Mouse (Mus musculus) liver, embryonic 14.5 days (tissue): ENCODE data around the gene Cpa5. TPM values are rescaled to one million over a fixed set of nuclear protein-coding genes. Genes with fewer than 3 reads are reported as not detected.

Experiments
- ATAC-seq: fragments of 200-750 bp; cut with Nextera tagmentation; 2 replicates; pipeline ENCODE4 v1.8.0; 2017; ENCODE audit warnings: moderate number of reproducible peaks, mild to moderate bottlenecking, moderate library complexity; ENCODE audit not compliant: insufficient read depth
- DNase-seq, 3 experiments: peaks; one replicate each; pipeline ENCODE4 v3.0.0-alpha.2; 2012 to 2013; ENCODE audit warnings: low read depth in 3 of 3, low spot score in 3 of 3
- H3K27ac ChIP-seq: fragments of 300-500 bp; sonication (generic); 2 replicates; pipeline ENCODE4 v1.5.1; 2014; ENCODE audit warnings: moderate library complexity, mild to moderate bottlenecking, control low read depth, inconsistent platforms
- H3K27me3 ChIP-seq: fragments of 300-500 bp; sonication (generic); 2 replicates; pipeline ENCODE4 v1.6.1; 2014; ENCODE audit warnings: mild to moderate bottlenecking, low read length, moderate library complexity; ENCODE audit not compliant: control insufficient read depth, insufficient read depth
- H3K36me3 ChIP-seq: fragments of 300-500 bp; sonication (generic); replicated peaks from 2 replicates; pipeline ENCODE4 v1.6.1; 2014; ENCODE audit warnings: low read depth; ENCODE audit not compliant: control insufficient read depth, insufficient read depth
- H3K4me1 ChIP-seq, 2 experiments: fragments of 200-500 bp in 1 of 2; fragments of 300-500 bp in 1 of 2; sonication (generic) in 1 of 2; replicated peaks; 2 replicates each; pipeline ENCODE4 v1.6.1; 2012 to 2014; ENCODE audit warnings: antibody characterized with exemption in 1 of 2, inconsistent platforms in 1 of 2, low read length in 1 of 2; ENCODE audit not compliant: control insufficient read depth in 2 of 2, insufficient read depth in 2 of 2
- H3K4me2 ChIP-seq: fragments of 300-500 bp; sonication (generic); 2 replicates; pipeline ENCODE4 v1.6.1; 2014; ENCODE audit warnings: low read depth, mild to moderate bottlenecking, control low read depth, moderate library complexity
- H3K4me3 ChIP-seq, 2 experiments: fragments of 200-500 bp in 1 of 2; fragments of 300-500 bp in 1 of 2; sonication (generic) in 1 of 2; 2 replicates each; pipeline ENCODE4 v1.5.1; 2012 to 2014; ENCODE audit warnings: low read depth in 2 of 2, low read length in 2 of 2, mild to moderate bottlenecking in 2 of 2, control low read depth in 1 of 2, inconsistent platforms in 1 of 2, moderate library complexity in 1 of 2; ENCODE audit not compliant: insufficient read depth in 1 of 2
- H3K9ac ChIP-seq: fragments of 300-500 bp; sonication (generic); replicated peaks from 2 replicates; pipeline ENCODE4 v1.6.1; 2014; ENCODE audit warnings: mild to moderate bottlenecking, control low read depth, moderate library complexity
- H3K9me3 ChIP-seq: fragments of 300-500 bp; sonication (generic); 2 replicates; pipeline ENCODE4 v1.6.1; 2016; ENCODE audit warnings: low read length, mixed read lengths; ENCODE audit not compliant: control insufficient read depth
- CTCF ChIP-seq: IDR thresholded peaks from 2 replicates; pipeline ENCODE4 v1.5.1; 2016; ENCODE audit warnings: antibody characterized with exemption, low read depth, control low read depth
- EP300 ChIP-seq: IDR thresholded peaks from 2 replicates; pipeline ENCODE4 v1.6.1; 2016; ENCODE audit warnings: antibody characterized with exemption, low read depth
- WGBS: fragments of 180-500 bp; shearing (Covaris S2); extraction: QIAGEN DNeasy Blood & Tissue Kit; methylation state at CpG from one replicate; pipeline ENCODE4 v1.1.7; 2014; ENCODE audit not compliant: insufficient replicate concordance; 5-methylcytosine and 5-hydroxymethylcytosine counted together
- polyA plus RNA-seq, 2 experiments: library from polyadenylated mRNA; depleted of rRNA in 1 of 2; stranded (reverse) in 1 of 2; unstranded in 1 of 2; fragments of >200 nt; fragmentation: Nextera tagmentation in 1 of 2; extraction: Ambion mirVana in 1 of 2; gene quantifications; 2 replicates each; pipeline versions ENCODE4 v1.2.1 to v1.2.3; 2012 to 2014

Cpa5 gene
- polyA plus RNA-seq, 2 experiments, result 0.02 TPM; not detected in 1

GRCm38 (mm10) chr6:30677591-30677990 lies 66.8 kb downstream of the Cpa5 start:
- Histone ChIP-seq H3K4me1 (peaks cover 9 to 30% of the 10 kb centered on the region in 2 experiments; a peak in 3 of 4 replicates), H3K9ac (no peak overlapping the region), H3K4me2 (no peak overlapping the region), H3K9me3 (no peaks in the 10 kb centered on the region), H3K27me3 (no peaks in the 10 kb centered on the region), H3K27ac (no peak overlapping the region), H3K36me3 (no peaks in the 10 kb centered on the region), H3K4me3 (no peak overlapping the region)
- DNase-seq (no peak), ATAC-seq (no peak)
- 80% methylated on average over 9 of the region's 9 CpGs for WGBS
- TF ChIP-seq EP300 (no peak), CTCF (no peak)

GRCm38 (mm10) chr6:30678482-30678881 lies 67.7 kb downstream of the Cpa5 start:
- Histone ChIP-seq H3K27me3 (no peaks in the 10 kb centered on the region), H3K4me2 (no peak overlapping the region), H3K4me3 (no peak overlapping the region), H3K9ac (no peak overlapping the region), H3K36me3 (no peaks in the 10 kb centered on the region), H3K27ac (no peak overlapping the region), H3K9me3 (no peaks in the 10 kb centered on the region), H3K4me1 (peaks cover 9 to 30% of the 10 kb centered on the region in 2 experiments; a peak in 3 of 4 replicates)
- WGBS, result 78% methylated on average over 6 of the region's 6 CpGs
- no peak for ATAC-seq
- DNase-seq, result no peak
- TF ChIP-seq EP300 (no peak), CTCF (no peak)

GRCm38 (mm10) chr6:30679567-30679966 lies 68.8 kb downstream of the Cpa5 start:
- Histone ChIP-seq H3K27ac (no peak overlapping the region), H3K27me3 (no peaks in the 10 kb centered on the region), H3K9me3 (no peaks in the 10 kb centered on the region), H3K4me1 (peaks cover 6 to 23% of the 10 kb centered on the region in 2 experiments; a peak in 3 of 4 replicates), H3K4me2 (no peak overlapping the region), H3K36me3 (no peaks in the 10 kb centered on the region), H3K9ac (no peak overlapping the region), H3K4me3 (no peak overlapping the region)
- WGBS, result 66% methylated on average over 5 of the region's 5 CpGs
- no peak for DNase-seq
- TF ChIP-seq EP300, result no peak
- no peak for TF ChIP-seq CTCF
- no peak for ATAC-seq

- H3K27me3 ChIP-seq, result no peaks in the 10 kb centered on the region
- no peak overlapping the region for H3K4me3 ChIP-seq
- H3K9ac ChIP-seq, result no peak overlapping the region
- H3K4me2 ChIP-seq, result no peak overlapping the region
- no peak for TF ChIP-seq EP300
- no peak for TF ChIP-seq CTCF
- no peaks in the 10 kb centered on the region for H3K36me3 ChIP-seq
- ATAC-seq (no peak), DNase-seq (no peak)
- 70% methylated on average over 7 of the region's 7 CpGs for WGBS
- H3K9me3 ChIP-seq, result no peaks in the 10 kb centered on the region
- no peak overlapping the region for H3K27ac ChIP-seq
- H3K4me1 ChIP-seq, result peaks cover 3 to 22% of the 10 kb centered on the region in 2 experiments; a peak in 3 of 4 replicates
Measured at GRCm38 (mm10) chr6:30680442-30680841, 69.6 kb downstream of the Cpa5 start.

Other genes with a start within 250 kb of the Cpa5 start
- gene Zc3hc1, start 220.0 kb upstream of the Cpa5 start, polyA plus RNA-seq (2012; rRNA removed), result 11.9 and 13.7 TPM in 2 replicates
- 23.4 and 24.1 TPM in 2 replicates for gene Zc3hc1, start 220.0 kb upstream of the Cpa5 start, polyA plus RNA-seq (2014; fragmentation: Nextera tagmentation; extraction: Ambion mirVana)
- gene Klhdc10, start 209.1 kb upstream of the Cpa5 start, polyA plus RNA-seq (2012; rRNA removed), result 8.0 and 12.8 TPM in 2 replicates
- 8.9 and 9.4 TPM in 2 replicates for gene Klhdc10, start 209.1 kb upstream of the Cpa5 start, polyA plus RNA-seq (2014; fragmentation: Nextera tagmentation; extraction: Ambion mirVana)
- gene Tmem209, start 101.2 kb upstream of the Cpa5 start, polyA plus RNA-seq (2012; rRNA removed), result 15.9 and 17.6 TPM in 2 replicates
- 19.6 and 20.0 TPM in 2 replicates for gene Tmem209, start 101.2 kb upstream of the Cpa5 start, polyA plus RNA-seq (2014; fragmentation: Nextera tagmentation; extraction: Ambion mirVana)
- 0.10 TPM in 1 of 2 replicates, not detected in the other for gene Ssmem1, start 101.2 kb upstream of the Cpa5 start, polyA plus RNA-seq (2012; rRNA removed)
- 0.14 TPM in 1 of 2 replicates, not detected in the other for gene Ssmem1, start 101.2 kb upstream of the Cpa5 start, polyA plus RNA-seq (2014; fragmentation: Nextera tagmentation; extraction: Ambion mirVana)
- gene Cpa2, start 69.4 kb upstream of the Cpa5 start, polyA plus RNA-seq (2012; rRNA removed), result 0.60 and 0.63 TPM in 2 replicates
- gene Cpa2, start 69.4 kb upstream of the Cpa5 start, polyA plus RNA-seq (2014; fragmentation: Nextera tagmentation; extraction: Ambion mirVana), result 0.56 and 2.1 TPM in 2 replicates
- 0.05 and 0.07 TPM in 2 replicates for gene Cpa4, start 42.6 kb upstream of the Cpa5 start, polyA plus RNA-seq (2012; rRNA removed)
- gene Cpa4, start 42.6 kb upstream of the Cpa5 start, polyA plus RNA-seq (2014; fragmentation: Nextera tagmentation; extraction: Ambion mirVana), result 0.05 TPM in 1 of 2 replicates, not detected in the other
- 1.4 and 2.1 TPM in 2 replicates for gene Cpa1, start 28.2 kb downstream of the Cpa5 start, polyA plus RNA-seq (2012; rRNA removed)
- gene Cpa1, start 28.2 kb downstream of the Cpa5 start, polyA plus RNA-seq (2014; fragmentation: Nextera tagmentation; extraction: Ambion mirVana), result 0.11 and 1.5 TPM in 2 replicates
- gene Cep41, start 82.7 kb downstream of the Cpa5 start, polyA plus RNA-seq (2012; rRNA removed), result 2.4 and 3.6 TPM in 2 replicates
- 4.0 and 4.7 TPM in 2 replicates for gene Cep41, start 82.7 kb downstream of the Cpa5 start, polyA plus RNA-seq (2014; fragmentation: Nextera tagmentation; extraction: Ambion mirVana)
- 116 and 117 TPM in 2 replicates for gene Mest, start 112.5 kb downstream of the Cpa5 start, polyA plus RNA-seq (2012; rRNA removed)
- gene Mest, start 112.5 kb downstream of the Cpa5 start, polyA plus RNA-seq (2014; fragmentation: Nextera tagmentation; extraction: Ambion mirVana), result 169 and 174 TPM in 2 replicates